Mouse (Mus musculus): ENCODE data around the gene Hjurp. TPM values are rescaled to one million over a fixed set of nuclear protein-coding genes. Genes with fewer than 3 reads are reported as not detected.

The Hjurp gene
- polyA plus RNA-seq, 1 experiment = 12.8 TPM

- Histone ChIP-seq H3K27ac (ENCODE audit: insufficient read depth, low read depth, low read length) (no peak overlapping the region), H3K4me1 (ENCODE audit: control insufficient read depth, insufficient read depth, low read length) (no peaks in the 10 kb centered on the region), H3K36me3 (ENCODE audit: control insufficient read depth, insufficient read depth, low read length) (no peaks in the 10 kb centered on the region), H3K4me3 (ENCODE audit: insufficient read depth, low read depth, low read length) (no peak overlapping the region), H3K27me3 (replicated peaks; ENCODE audit: control insufficient read depth, insufficient read depth, low read length) (no peaks in the 10 kb centered on the region)
- WGBS = 60% methylated on average over 10 of the region's 10 CpGs
- DNase-seq = no peak
- no peak for TF ChIP-seq CTCF (conservative IDR thresholded peaks at IDR 0.05; ENCODE audit: insufficient read depth, insufficient read length, low read depth, low read length)
- TF ChIP-seq POLR2A (IDR thresholded peaks at IDR 0.05; ENCODE audit: low read depth, low read length) = no peak
Observed at GRCm38 (mm10) chr1:88284228-88284945, 7.0 kb upstream of the Hjurp start.

DNA sequence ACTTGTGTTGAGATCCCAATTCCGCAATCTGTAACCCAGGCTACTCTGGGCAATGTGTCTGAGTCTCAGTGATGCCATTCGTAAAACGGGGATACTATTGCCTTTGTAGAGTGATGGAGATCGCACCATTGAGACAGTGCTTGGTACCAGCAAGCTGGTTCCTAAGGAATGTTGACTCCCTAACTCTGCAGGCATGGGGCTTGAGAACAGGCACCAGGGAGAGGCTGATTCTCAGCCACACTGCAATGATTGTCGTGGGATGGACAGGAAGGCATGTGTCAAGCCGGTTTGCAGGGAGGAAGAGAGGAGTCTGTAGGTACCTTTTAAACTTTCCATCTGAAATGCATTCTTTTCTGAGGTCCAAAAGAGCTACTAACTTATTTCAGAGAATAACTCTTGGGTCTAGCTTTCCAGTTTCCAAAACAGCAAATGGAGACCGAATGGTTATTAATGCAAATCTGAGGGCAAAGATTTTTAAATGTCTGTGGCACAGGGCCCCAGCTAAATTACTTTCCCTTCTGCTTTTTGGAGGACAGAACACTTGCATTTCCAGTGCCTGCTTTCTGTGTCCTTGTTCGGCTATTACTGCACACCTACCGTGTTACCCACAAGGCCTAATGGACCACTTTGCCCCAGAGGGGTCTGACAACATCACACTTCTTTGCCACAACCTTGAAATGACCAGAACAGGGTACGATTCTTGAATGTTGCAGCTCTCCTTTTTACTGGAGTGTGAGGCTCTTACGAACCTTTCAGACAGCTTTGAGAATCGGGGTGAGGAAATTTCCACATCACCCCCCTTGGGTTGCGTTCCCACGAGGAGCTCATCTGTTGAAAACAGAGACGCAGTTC is 6.2 kb upstream of the Hjurp start:
- no peak overlapping the region for H3K4me3 ChIP-seq (ENCODE audit: insufficient read depth, low read depth, low read length)
- WGBS = 79% methylated on average over 15 of the region's 15 CpGs
- TF ChIP-seq CTCF (conservative IDR thresholded peaks at IDR 0.05; ENCODE audit: insufficient read depth, insufficient read length, low read depth, low read length) (no peak), POLR2A (IDR thresholded peaks at IDR 0.05; ENCODE audit: low read depth, low read length) (no peak)
- no peaks in the 10 kb centered on the region for H3K27me3 ChIP-seq (replicated peaks; ENCODE audit: control insufficient read depth, insufficient read depth, low read length)
- H3K4me1 ChIP-seq (ENCODE audit: control insufficient read depth, insufficient read depth, low read length) = no peaks in the 10 kb centered on the region
- DNase-seq = no peak
- H3K27ac ChIP-seq (ENCODE audit: insufficient read depth, low read depth, low read length) = no peak overlapping the region
- H3K36me3 ChIP-seq (ENCODE audit: control insufficient read depth, insufficient read depth, low read length) = no peaks in the 10 kb centered on the region

DNA sequence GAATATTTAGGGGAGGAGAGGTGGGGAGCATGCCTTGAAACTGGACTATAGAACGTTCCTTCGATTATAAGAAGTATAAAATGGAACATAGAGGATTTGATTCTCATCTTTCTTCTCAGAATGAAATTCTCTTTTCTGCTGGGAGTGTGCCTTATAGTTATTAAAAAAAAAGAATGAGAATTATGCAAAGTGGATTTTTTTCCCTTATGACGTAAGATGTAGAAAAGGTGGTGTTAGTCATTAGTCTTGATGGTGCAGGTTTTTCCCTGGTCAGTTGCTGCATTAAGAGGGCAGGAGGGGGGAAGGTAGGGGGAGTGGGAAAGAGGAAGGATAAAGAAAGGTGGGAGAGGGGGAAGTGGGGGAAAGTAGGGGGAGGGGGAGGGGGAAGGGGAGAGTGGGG is 4.9 kb upstream of the Hjurp start:
- no peaks in the 10 kb centered on the region for H3K36me3 ChIP-seq (ENCODE audit: control insufficient read depth, insufficient read depth, low read length)
- DNase-seq = no peak
- no peaks in the 10 kb centered on the region for H3K4me1 ChIP-seq (ENCODE audit: control insufficient read depth, insufficient read depth, low read length)
- no peak overlapping the region for H3K27ac ChIP-seq (ENCODE audit: insufficient read depth, low read depth, low read length)
- 57% methylated on average over 3 of the region's 3 CpGs for WGBS
- H3K4me3 ChIP-seq (ENCODE audit: insufficient read depth, low read depth, low read length) = no peak overlapping the region
- no peaks in the 10 kb centered on the region for H3K27me3 ChIP-seq (replicated peaks; ENCODE audit: control insufficient read depth, insufficient read depth, low read length)
- no peak for TF ChIP-seq POLR2A (IDR thresholded peaks at IDR 0.05; ENCODE audit: low read depth, low read length)

GRCm38 (mm10) chr1:88280006-88280690 is 2.7 kb upstream of the Hjurp start:
- WGBS = 64% methylated on average over 15 of the region's 15 CpGs
- Histone ChIP-seq H3K27ac (ENCODE audit: insufficient read depth, low read depth, low read length) (no peak overlapping the region), H3K4me3 (ENCODE audit: insufficient read depth, low read depth, low read length) (no peak overlapping the region), H3K27me3 (replicated peaks; ENCODE audit: control insufficient read depth, insufficient read depth, low read length) (no peaks in the 10 kb centered on the region), H3K4me1 (ENCODE audit: control insufficient read depth, insufficient read depth, low read length) (peaks cover 5% of the 10 kb centered on the region), H3K36me3 (ENCODE audit: control insufficient read depth, insufficient read depth, low read length) (no peaks in the 10 kb centered on the region)
- TF ChIP-seq POLR2A (IDR thresholded peaks at IDR 0.05; ENCODE audit: low read depth, low read length) = no peak
- no peak for TF ChIP-seq CTCF (conservative IDR thresholded peaks at IDR 0.05; ENCODE audit: insufficient read depth, insufficient read length, low read depth, low read length)
- DNase-seq = no peak

DNA sequence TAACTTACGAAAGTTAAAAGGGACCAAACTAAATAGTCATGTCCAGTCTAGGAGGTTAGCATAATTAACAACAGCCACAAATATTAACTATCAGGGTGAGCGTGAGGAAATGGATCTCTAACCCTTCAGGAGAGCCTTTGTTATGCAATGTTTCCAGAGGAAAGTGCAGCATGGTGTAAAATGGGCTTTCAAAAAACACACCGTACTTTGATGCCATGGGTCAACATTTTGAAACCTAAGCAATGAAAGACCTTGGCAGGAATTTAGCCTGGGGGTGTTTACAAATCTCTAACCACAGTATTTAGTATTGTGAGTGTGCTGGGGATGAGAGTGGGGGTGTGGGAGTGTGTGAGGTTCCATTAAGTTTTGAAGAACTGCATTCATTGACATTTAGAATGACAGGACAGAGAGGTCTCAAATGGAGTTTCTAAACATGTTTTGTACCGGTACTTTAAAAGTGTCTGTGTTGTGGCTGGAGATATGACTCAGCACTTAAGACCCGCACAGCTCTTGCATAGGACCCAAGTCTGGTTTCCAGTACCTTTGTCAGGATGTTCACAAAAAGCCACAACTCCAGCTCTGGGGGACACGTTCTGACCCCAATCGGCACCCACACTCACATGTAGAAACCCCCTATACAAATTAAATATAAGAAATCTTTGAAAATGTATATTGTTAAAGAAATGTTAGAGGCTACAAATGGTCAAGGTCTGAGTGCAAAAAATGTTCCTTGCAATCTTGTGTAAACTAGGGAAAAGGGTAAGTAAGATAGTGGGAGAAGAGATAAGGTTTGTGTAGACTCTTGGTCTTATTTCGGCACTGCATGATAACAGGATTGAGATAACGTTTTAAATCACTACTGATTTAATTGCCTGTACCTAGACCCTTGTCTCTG is 1.9 kb upstream of the Hjurp start:
- no peak overlapping the region for H3K27ac ChIP-seq (ENCODE audit: insufficient read depth, low read depth, low read length)
- peaks cover 5% of the 10 kb centered on the region for H3K4me1 ChIP-seq (ENCODE audit: control insufficient read depth, insufficient read depth, low read length)
- DNase-seq = peak; percentile 88
- H3K27me3 ChIP-seq (replicated peaks; ENCODE audit: control insufficient read depth, insufficient read depth, low read length) = no peaks in the 10 kb centered on the region
- no peak overlapping the region for H3K4me3 ChIP-seq (ENCODE audit: insufficient read depth, low read depth, low read length)
- TF ChIP-seq POLR2A (IDR thresholded peaks at IDR 0.05; ENCODE audit: low read depth, low read length) = no peak
- TF ChIP-seq CTCF (conservative IDR thresholded peaks at IDR 0.05; ENCODE audit: insufficient read depth, insufficient read length, low read depth, low read length) = no peak
- WGBS = 51% methylated on average over 9 of the region's 9 CpGs
- H3K36me3 ChIP-seq (ENCODE audit: control insufficient read depth, insufficient read depth, low read length) = no peaks in the 10 kb centered on the region

- WGBS = 67% methylated on average over 18 of the region's 18 CpGs
- TF ChIP-seq POLR2A (IDR thresholded peaks at IDR 0.05; ENCODE audit: low read depth, low read length) (no peak), CTCF (conservative IDR thresholded peaks at IDR 0.05; ENCODE audit: insufficient read depth, insufficient read length, low read depth, low read length) (no peak)
- H3K4me3 ChIP-seq (ENCODE audit: insufficient read depth, low read depth, low read length) = peak overlapping the region; percentile 56
- no peaks in the 10 kb centered on the region for H3K36me3 ChIP-seq (ENCODE audit: control insufficient read depth, insufficient read depth, low read length)
- peaks cover 5% of the 10 kb centered on the region for H3K4me1 ChIP-seq (ENCODE audit: control insufficient read depth, insufficient read depth, low read length)
- no peak for DNase-seq
- H3K27me3 ChIP-seq (replicated peaks; ENCODE audit: control insufficient read depth, insufficient read depth, low read length) = no peaks in the 10 kb centered on the region
- H3K27ac ChIP-seq (ENCODE audit: insufficient read depth, low read depth, low read length) = no peak overlapping the region
Observed at GRCm38 (mm10) chr1:88277818-88278511, 532 bp upstream of the Hjurp start.

All from kidney, adult 2 months (tissue).